Mouse (Mus musculus) c-Kit-positive CD71-positive TER-119-positive erythroid progenitor cells, embryonic 14.5 days (primary cell): ENCODE data around the gene Tcea3.

ENCODE experiments used
- DNase-seq: peaks from one replicate; pipeline ENCODE4 v3.0.0-alpha.2; 2013; ENCODE audit warnings: low spot score

Tcea3 gene

GRCm38 (mm10) chr4:136282621-136283480 lies 35.3 kb downstream of the Tcea3 start:
- DNase-seq, result no peak

- no peak for DNase-seq
These were observed 36.3 kb downstream of the Tcea3 start for GRCm38 (mm10) chr4:136283783-136284182.

GRCm38 (mm10) chr4:136284455-136284854 lies 36.9 kb downstream of the Tcea3 start, which contains the start of gene Zfp46:
Gene Zfp46 (plus strand): TSS chr4:136284683.
- DNase-seq, result no peak

GRCm38 (mm10) chr4:136284891-136285290 lies 37.4 kb downstream of the Tcea3 start:
- peak; percentile 13 for DNase-seq

- peak; percentile 85 for DNase-seq
These were observed 37.9 kb downstream of the Tcea3 start for GRCm38 (mm10) chr4:136285348-136285810.

GRCm38 (mm10) chr4:136285811-136286371 lies 38.4 kb downstream of the Tcea3 start:
- peak; percentile 95 for DNase-seq

GRCm38 (mm10) chr4:136289918-136290780 lies 42.6 kb downstream of the Tcea3 start:
- DNase-seq, result no peak

GRCm38 (mm10) chr4:136290781-136291595 lies 43.5 kb downstream of the Tcea3 start:
- no peak for DNase-seq

GRCm38 (mm10) chr4:136291692-136292091 lies 44.2 kb downstream of the Tcea3 start:
- no peak for DNase-seq

DNA sequence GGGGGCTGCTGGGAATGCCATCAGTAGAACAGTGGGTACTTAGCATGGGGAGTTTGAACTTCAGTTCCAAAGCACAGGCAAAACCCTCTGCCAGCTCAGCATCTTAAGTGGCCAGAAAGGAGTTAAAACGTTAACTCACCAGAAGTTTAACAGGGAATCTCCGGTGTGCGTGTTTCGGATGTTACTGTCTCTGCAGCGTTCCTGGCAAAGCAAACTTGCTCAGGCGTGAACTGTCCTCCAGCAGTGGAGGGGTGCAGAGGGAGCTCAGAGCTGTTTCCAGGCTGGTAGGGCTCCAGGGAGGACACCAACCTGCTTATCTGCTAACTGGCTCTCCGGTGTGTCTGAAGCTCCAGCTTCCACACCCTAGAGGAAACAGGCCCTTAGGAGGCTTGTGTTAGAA lies 48.4 kb downstream of the Tcea3 start:
- no peak for DNase-seq

DNA sequence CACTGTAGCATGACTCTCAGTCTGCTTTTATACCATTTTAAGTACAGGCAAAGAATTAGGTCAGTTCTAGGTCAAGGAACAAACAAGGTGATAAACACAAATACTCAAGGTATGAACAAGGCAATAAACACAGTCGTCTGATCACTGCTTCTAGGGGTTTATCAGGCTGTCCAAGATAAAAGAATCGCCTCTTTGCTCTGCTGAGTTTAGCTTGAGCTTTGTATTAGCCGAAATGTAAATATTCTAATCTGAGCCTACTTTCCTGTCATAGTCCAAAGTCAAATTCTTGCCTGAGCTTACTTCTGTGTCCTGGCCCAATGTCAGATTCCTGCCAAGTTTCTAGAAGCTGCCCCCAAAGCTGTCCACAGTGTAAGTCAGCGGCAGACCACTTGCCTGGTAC lies 54.9 kb downstream of the Tcea3 start:
- DNase-seq, result no peak

GRCm38 (mm10) chr4:136304181-136304580 lies 56.7 kb downstream of the Tcea3 start:
- no peak for DNase-seq

- no peak for DNase-seq
These were observed 60.8 kb downstream of the Tcea3 start for GRCm38 (mm10) chr4:136308355-136308754.

- DNase-seq, result peak; percentile 84
These were observed 62.3 kb downstream of the Tcea3 start for GRCm38 (mm10) chr4:136309780-136310179.

DNA sequence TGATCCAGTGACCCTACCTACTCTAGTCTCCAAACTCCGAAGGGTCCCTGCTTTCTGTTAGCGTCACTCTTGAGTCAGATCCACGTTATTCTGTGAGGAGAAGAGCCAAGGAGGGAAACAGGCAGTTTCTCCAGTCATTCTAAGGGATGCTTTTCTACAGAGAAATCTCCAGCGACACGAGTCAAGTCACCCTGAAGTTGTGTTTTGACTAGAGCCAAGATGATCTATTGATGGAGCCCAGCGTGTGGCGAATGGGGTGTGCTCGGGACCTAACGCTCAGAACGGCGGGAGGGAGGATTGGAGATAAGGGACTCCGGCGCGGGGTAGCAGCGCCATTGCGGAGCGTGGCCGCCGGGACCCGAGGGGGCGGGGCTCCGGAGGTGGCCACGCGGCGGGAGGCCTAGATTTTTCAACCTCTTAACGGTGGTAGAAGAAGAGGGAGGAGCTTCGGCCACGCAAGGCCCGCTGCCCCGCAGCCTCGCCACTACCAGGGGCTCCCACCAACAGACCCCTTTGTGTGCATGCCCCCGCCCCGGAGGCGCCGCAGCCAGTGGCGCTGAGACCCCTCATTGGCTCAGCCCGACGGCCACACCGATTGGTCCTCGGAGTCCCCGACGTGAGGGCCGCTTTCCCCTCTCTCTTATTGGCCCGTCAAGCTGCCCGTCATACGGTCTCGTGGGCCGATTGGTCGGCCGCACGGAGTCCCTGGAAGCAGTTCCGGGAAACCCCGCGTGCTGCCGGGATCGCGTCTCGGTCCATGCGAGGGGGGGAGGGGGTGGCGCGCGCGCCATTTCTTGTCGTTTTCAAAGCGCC lies 62.9 kb downstream of the Tcea3 start, which contains the start of gene Hnrnpr:
Gene Hnrnpr (plus strand): TSS at position 714 of the 813 bp plus-strand sequence.
- DNase-seq, result peak; percentile 98

- peak; percentile 74 for DNase-seq
These were observed 63.8 kb downstream of the Tcea3 start for GRCm38 (mm10) chr4:136311042-136311999.

- peak; percentile 32 for DNase-seq
These were observed 65.1 kb downstream of the Tcea3 start for GRCm38 (mm10) chr4:136312616-136313015.

DNA sequence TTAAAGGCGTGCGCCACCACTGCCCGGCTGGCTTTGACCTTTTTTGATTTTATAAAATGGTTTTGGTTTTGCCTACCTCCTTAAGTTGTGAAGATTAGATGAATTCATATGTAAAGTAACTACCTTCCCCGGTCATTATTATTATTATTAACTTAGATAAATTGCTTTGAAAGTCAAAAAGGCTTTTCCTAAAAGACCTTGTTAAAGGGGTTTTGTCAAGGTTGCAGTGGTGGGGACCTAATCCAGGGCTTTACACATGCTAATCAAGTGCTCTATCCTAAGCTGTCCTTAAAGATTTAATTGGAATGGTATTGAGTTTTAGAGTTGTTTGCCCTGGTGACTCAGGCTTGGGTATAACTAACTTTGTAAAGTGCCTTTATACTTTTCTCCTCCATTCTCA lies 70.1 kb downstream of the Tcea3 start:
- DNase-seq, result no peak

- no peak for DNase-seq
These were observed 72.5 kb downstream of the Tcea3 start for GRCm38 (mm10) chr4:136320016-136320415.
